Mouse (Mus musculus): ENCODE data around the gene Actl7a. TPM values are rescaled to one million over a fixed set of nuclear protein-coding genes. Genes with fewer than 3 reads are reported as not detected.

Gene Actl7a
- polyA plus RNA-seq, 1 experiment from 2014 or later = not detected

- Histone ChIP-seq H3K27me3 (replicated peaks; ENCODE audit: control insufficient read depth, insufficient read depth, low read length) (no peaks in the 10 kb centered on the region), H3K9ac (ENCODE audit: low read depth, low read length) (no peak overlapping the region), H3K36me3 (ENCODE audit: control insufficient read depth, insufficient read depth, low read length) (peaks cover 7% of the 10 kb centered on the region; the same call in 1 of the 2 replicates), H3K4me1 (ENCODE audit: control insufficient read depth, insufficient read depth, low read length) (no peaks in the 10 kb centered on the region), H3K27ac (ENCODE audit: low read length) (no peak overlapping the region), H3K4me3 (ENCODE audit: low read length) (no peak overlapping the region), H3K9me3 (ENCODE audit: control insufficient read depth, low read length) (no peaks in the 10 kb centered on the region), H3K4me2 (ENCODE audit: low read depth, low read length) (no peak overlapping the region)
- 96% methylated on average over 9 of the region's 9 CpGs for WGBS
- no peak for ATAC-seq
These were observed 4.2 kb downstream of the Actl7a start for GRCm38 (mm10) chr4:56747456-56747855.

GRCm38 (mm10) chr4:56756021-56756420, 12.8 kb downstream of the Actl7a start:
- Histone ChIP-seq H3K27ac (ENCODE audit: low read length) (no peak overlapping the region), H3K36me3 (ENCODE audit: control insufficient read depth, insufficient read depth, low read length) (peaks cover 24% of the 10 kb centered on the region; the same call in 1 of the 2 replicates), H3K4me2 (ENCODE audit: low read depth, low read length) (no peak overlapping the region), H3K27me3 (replicated peaks; ENCODE audit: control insufficient read depth, insufficient read depth, low read length) (no peaks in the 10 kb centered on the region), H3K4me1 (ENCODE audit: control insufficient read depth, insufficient read depth, low read length) (no peaks in the 10 kb centered on the region), H3K4me3 (ENCODE audit: low read length) (no peak overlapping the region), H3K9me3 (ENCODE audit: control insufficient read depth, low read length) (no peaks in the 10 kb centered on the region), H3K9ac (ENCODE audit: low read depth, low read length) (no peak overlapping the region)
- 89% methylated on average over 5 of the region's 5 CpGs for WGBS
- ATAC-seq = no peak

GRCm38 (mm10) chr4:56756966-56757600, 13.9 kb downstream of the Actl7a start:
- H3K27ac ChIP-seq (ENCODE audit: low read length) = no peak overlapping the region
- H3K4me3 ChIP-seq (ENCODE audit: low read length) = no peak overlapping the region
- 91% methylated on average over 10 of the region's 10 CpGs for WGBS
- H3K4me1 ChIP-seq (ENCODE audit: control insufficient read depth, insufficient read depth, low read length) = no peaks in the 10 kb centered on the region
- H3K9me3 ChIP-seq (ENCODE audit: control insufficient read depth, low read length) = no peaks in the 10 kb centered on the region
- ATAC-seq = no peak
- H3K36me3 ChIP-seq (ENCODE audit: control insufficient read depth, insufficient read depth, low read length) = peaks cover 18% of the 10 kb centered on the region; the same call in 1 of the 2 replicates
- no peak overlapping the region for H3K9ac ChIP-seq (ENCODE audit: low read depth, low read length)
- H3K4me2 ChIP-seq (ENCODE audit: low read depth, low read length) = no peak overlapping the region
- no peaks in the 10 kb centered on the region for H3K27me3 ChIP-seq (replicated peaks; ENCODE audit: control insufficient read depth, insufficient read depth, low read length)

- no peaks in the 10 kb centered on the region for H3K27me3 ChIP-seq (replicated peaks; ENCODE audit: control insufficient read depth, insufficient read depth, low read length)
- peaks cover 21% of the 10 kb centered on the region; the same call in 1 of the 2 replicates for H3K36me3 ChIP-seq (ENCODE audit: control insufficient read depth, insufficient read depth, low read length)
These were observed 14.5 kb downstream of the Actl7a start for GRCm38 (mm10) chr4:56757693-56758092.

GRCm38 (mm10) chr4:56767861-56768284, 24.7 kb downstream of the Actl7a start:
- H3K36me3 ChIP-seq (ENCODE audit: control insufficient read depth, insufficient read depth, low read length) = peaks cover 14% of the 10 kb centered on the region

More at GRCm38 (mm10) chr4:56757693-56758092, 14.5 kb downstream of the Actl7a start:
- Histone ChIP-seq H3K27ac (ENCODE audit: low read length) (no peak overlapping the region), H3K4me1 (ENCODE audit: control insufficient read depth, insufficient read depth, low read length) (no peaks in the 10 kb centered on the region), H3K4me2 (ENCODE audit: low read depth, low read length) (no peak overlapping the region), H3K4me3 (ENCODE audit: low read length) (no peak overlapping the region), H3K9me3 (ENCODE audit: control insufficient read depth, low read length) (no peaks in the 10 kb centered on the region), H3K9ac (ENCODE audit: low read depth, low read length) (no peak overlapping the region)
- 95% methylated on average over 1 of the region's 1 CpGs for WGBS
- ATAC-seq = no peak

GRCm38 (mm10) chr4:56768913-56769312, 25.7 kb downstream of the Actl7a start:
- Histone ChIP-seq H3K27ac (ENCODE audit: low read length) (no peak overlapping the region), H3K4me1 (ENCODE audit: control insufficient read depth, insufficient read depth, low read length) (no peaks in the 10 kb centered on the region), H3K27me3 (replicated peaks; ENCODE audit: control insufficient read depth, insufficient read depth, low read length) (no peaks in the 10 kb centered on the region), H3K9me3 (ENCODE audit: control insufficient read depth, low read length) (no peaks in the 10 kb centered on the region), H3K4me3 (ENCODE audit: low read length) (no peak overlapping the region), H3K36me3 (ENCODE audit: control insufficient read depth, insufficient read depth, low read length) (peaks cover 17% of the 10 kb centered on the region), H3K9ac (ENCODE audit: low read depth, low read length) (no peak overlapping the region), H3K4me2 (ENCODE audit: low read depth, low read length) (no peak overlapping the region)
- no peak for ATAC-seq
- 91% methylated on average over 7 of the region's 7 CpGs for WGBS

More at GRCm38 (mm10) chr4:56767861-56768284, 24.7 kb downstream of the Actl7a start:
- 61% methylated on average over 5 of the region's 5 CpGs for WGBS
- Histone ChIP-seq H3K27ac (ENCODE audit: low read length) (no peak overlapping the region), H3K4me3 (ENCODE audit: low read length) (no peak overlapping the region), H3K27me3 (replicated peaks; ENCODE audit: control insufficient read depth, insufficient read depth, low read length) (no peaks in the 10 kb centered on the region), H3K4me2 (ENCODE audit: low read depth, low read length) (no peak overlapping the region), H3K4me1 (ENCODE audit: control insufficient read depth, insufficient read depth, low read length) (no peaks in the 10 kb centered on the region), H3K9me3 (ENCODE audit: control insufficient read depth, low read length) (no peaks in the 10 kb centered on the region), H3K9ac (ENCODE audit: low read depth, low read length) (no peak overlapping the region)
- peak; percentile 73 for ATAC-seq

GRCm38 (mm10) chr4:56771065-56771464, 27.9 kb downstream of the Actl7a start:
- Histone ChIP-seq H3K4me2 (ENCODE audit: low read depth, low read length) (no peak overlapping the region), H3K9ac (ENCODE audit: low read depth, low read length) (no peak overlapping the region), H3K36me3 (ENCODE audit: control insufficient read depth, insufficient read depth, low read length) (peaks cover 17% of the 10 kb centered on the region), H3K4me3 (ENCODE audit: low read length) (no peak overlapping the region), H3K4me1 (ENCODE audit: control insufficient read depth, insufficient read depth, low read length) (no peaks in the 10 kb centered on the region), H3K9me3 (ENCODE audit: control insufficient read depth, low read length) (no peaks in the 10 kb centered on the region), H3K27me3 (replicated peaks; ENCODE audit: control insufficient read depth, insufficient read depth, low read length) (no peaks in the 10 kb centered on the region), H3K27ac (ENCODE audit: low read length) (no peak overlapping the region)
- ATAC-seq = peak; percentile 59
- WGBS = 74% methylated on average over 1 of the region's 1 CpGs

GRCm38 (mm10) chr4:56791373-56791772, 48.2 kb downstream of the Actl7a start:
- H3K27ac ChIP-seq (ENCODE audit: low read length) = no peak overlapping the region
- no peaks in the 10 kb centered on the region for H3K27me3 ChIP-seq (replicated peaks; ENCODE audit: control insufficient read depth, insufficient read depth, low read length)
- H3K4me1 ChIP-seq (ENCODE audit: control insufficient read depth, insufficient read depth, low read length) = no peaks in the 10 kb centered on the region
- no peak for ATAC-seq
- no peaks in the 10 kb centered on the region for H3K9me3 ChIP-seq (ENCODE audit: control insufficient read depth, low read length)
- WGBS = 36% methylated on average over 1 of the region's 1 CpGs
- peaks cover 24% of the 10 kb centered on the region for H3K36me3 ChIP-seq (ENCODE audit: control insufficient read depth, insufficient read depth, low read length)
- no peak overlapping the region for H3K4me2 ChIP-seq (ENCODE audit: low read depth, low read length)
- H3K4me3 ChIP-seq (ENCODE audit: low read length) = no peak overlapping the region
- no peak overlapping the region for H3K9ac ChIP-seq (ENCODE audit: low read depth, low read length)

All from intestine, embryonic 16.5 days (tissue).